In genomic region chr16:22572641-22573341, GRCm38 (mm10) we compare ENCODE assay signal across 13 mouse cellular contexts.
DNase-seq lines count a peak whose midpoint lies in the region; ATAC-seq lines count a peak whose summit lies in the region.
"Had no signal": no experiment of that assay in that cellular context is flagged by ENCODE, and none has a peak within 500 bp of the region (broad histone marks: within the 10 kb centered on the region; RNA-seq: fewer than 3 reads in every experiment).

No protein-coding gene starts in this region.

- H3K27me3 ChIP-seq in heart, embryonic 11.5 days (ENCODE audit: control insufficient read depth, insufficient read depth, low read length), result peaks cover 12% of the 10 kb centered on the region
- H3K27me3 ChIP-seq in heart, embryonic 10.5 days (ENCODE audit: insufficient read depth, poor library complexity, severe bottlenecking), result peaks cover 23% of the 10 kb centered on the region
- peaks cover 28% of the 10 kb centered on the region for H3K27me3 ChIP-seq in embryonic facial prominence, embryonic 13.5 days
- no peaks in the 10 kb centered on the region for H3K27me3 ChIP-seq in stomach, embryonic 15.5 days (replicated peaks)
- H3K27me3 ChIP-seq: megakaryocyte, embryonic 14.5 days had no signal

- no peaks in the 10 kb centered on the region for H3K4me1 ChIP-seq in heart, embryonic 11.5 days (ENCODE audit: control insufficient read depth, insufficient read depth, low read length)
- H3K4me1 ChIP-seq in heart, embryonic 10.5 days, result peaks cover 4% of the 10 kb centered on the region
- 0 out of 2 replicates have a peak, but pooled peaks cover 2% of the 10 kb centered on the region for H3K4me1 ChIP-seq in embryonic facial prominence, embryonic 13.5 days
- no peaks in the 10 kb centered on the region for H3K4me1 ChIP-seq in stomach, embryonic 15.5 days
- H3K4me1 ChIP-seq: hindbrain, embryonic 13.5 days had no signal

- no peak for ATAC-seq in heart, embryonic 11.5 days (replicated peaks; ENCODE audit: insufficient number of reproducible peaks, low FRiP score, low TSS enrichment)
- ATAC-seq in embryonic facial prominence, embryonic 13.5 days (ENCODE audit: insufficient number of reproducible peaks, insufficient read depth, low FRiP score, low TSS enrichment, low read depth), result peak; percentile 87
- ATAC-seq in stomach, embryonic 15.5 days (ENCODE audit: insufficient read depth, low FRiP score, low read depth), result peak; percentile 92
- ATAC-seq in activated CD4-positive, CD25-positive, alpha-beta regulatory T cell, adult 4 months, result no peak

- H3K36me3 ChIP-seq in heart, embryonic 11.5 days (ENCODE audit: control insufficient read depth, insufficient read depth, low read length), result no peaks in the 10 kb centered on the region
- no peaks in the 10 kb centered on the region for H3K36me3 ChIP-seq in heart, embryonic 10.5 days
- H3K36me3 ChIP-seq in embryonic facial prominence, embryonic 13.5 days, result no peaks in the 10 kb centered on the region
- H3K36me3 ChIP-seq in stomach, embryonic 15.5 days, result no peaks in the 10 kb centered on the region
- H3K36me3 ChIP-seq: hindbrain, embryonic 13.5 days had no signal

- H3K27ac ChIP-seq in heart, embryonic 11.5 days (ENCODE audit: low read depth, low read length), result no peak overlapping the region
- H3K27ac ChIP-seq in heart, embryonic 10.5 days, result no peak overlapping the region
- peak overlapping the region; percentile 51 for H3K27ac ChIP-seq in embryonic facial prominence, embryonic 13.5 days
- H3K27ac ChIP-seq in stomach, embryonic 15.5 days, result peak overlapping the region; percentile 61
- H3K27ac ChIP-seq: hindbrain, embryonic 13.5 days had no signal

- WGBS in heart, embryonic 11.5 days (ENCODE audit: insufficient replicate concordance), result 34% methylated on average over 21 of the region's 21 CpGs
- WGBS in heart, embryonic 10.5 days, result 31% methylated on average over 21 of the region's 21 CpGs
- 22% methylated on average over 21 of the region's 21 CpGs for WGBS in embryonic facial prominence, embryonic 13.5 days
- WGBS in stomach, embryonic 15.5 days, result 34% methylated on average over 21 of the region's 21 CpGs

- DNase-seq in heart, embryonic 10.5 days (ENCODE audit: low spot score), result no peak
- peak; percentile 35 to 65 for DNase-seq in kidney, postnatal 4 days
- no peak for DNase-seq in cerebellum, adult 11-12 months
- no peak for DNase-seq in right cerebral cortex, adult 2 months (ENCODE audit: low spot score in 2 of 2)
- DNase-seq: B cell, adult 2 months; gastrocnemius, postnatal 14 days; spleen, adult 18-20 months had no signal

- 0 out of 2 replicates have a peak overlapping the region, but pooled peaks have one; percentile 1 for H3K4me2 ChIP-seq in heart, embryonic 11.5 days
- H3K4me2 ChIP-seq in embryonic facial prominence, embryonic 13.5 days, result peak overlapping the region; percentile 34
- peak overlapping the region; percentile 37 for H3K4me2 ChIP-seq in stomach, embryonic 15.5 days
- H3K4me2 ChIP-seq: hindbrain, embryonic 13.5 days had no signal

- H3K9ac ChIP-seq in heart, embryonic 11.5 days (ENCODE audit: low read depth, low read length), result no peak overlapping the region
- no peak overlapping the region for H3K9ac ChIP-seq in embryonic facial prominence, embryonic 13.5 days
- no peak overlapping the region for H3K9ac ChIP-seq in stomach, embryonic 15.5 days
- H3K9ac ChIP-seq: hindbrain, embryonic 13.5 days had no signal

- H3K4me3 ChIP-seq in heart, embryonic 11.5 days (ENCODE audit: low read depth, low read length), result no peak overlapping the region
- H3K4me3 ChIP-seq in heart, embryonic 10.5 days, result no peak overlapping the region
- 0 out of 2 replicates have a peak overlapping the region, but pooled peaks have one; percentile 1 for H3K4me3 ChIP-seq in embryonic facial prominence, embryonic 13.5 days
- peak overlapping the region; percentile 11; the same call in 1 of the 2 replicates for H3K4me3 ChIP-seq in stomach, embryonic 15.5 days (replicated peaks)
- H3K4me3 ChIP-seq: hindbrain, embryonic 13.5 days; megakaryocyte, embryonic 14.5 days had no signal

- H3K9me3 ChIP-seq in heart, embryonic 11.5 days (replicated peaks; ENCODE audit: control insufficient read depth, low read length), result no peaks in the 10 kb centered on the region
- no peaks in the 10 kb centered on the region for H3K9me3 ChIP-seq in heart, embryonic 10.5 days
- no peaks in the 10 kb centered on the region for H3K9me3 ChIP-seq in embryonic facial prominence, embryonic 13.5 days
- H3K9me3 ChIP-seq in stomach, embryonic 15.5 days, result no peaks in the 10 kb centered on the region
- H3K9me3 ChIP-seq: hindbrain, embryonic 13.5 days; megakaryocyte, embryonic 14.5 days had no signal

Comparison
In these comparisons a context has a peak if more than half of its experiments do, and no peak if none do; other contexts are left out.
1. ATAC-seq: peak in embryonic facial prominence, embryonic 13.5 days (single experiment) and stomach, embryonic 15.5 days (single experiment); none in heart, embryonic 11.5 days (single experiment) and activated CD4-positive, CD25-positive, alpha-beta regulatory T cell, adult 4 months (single experiment).
2. H3K27ac ChIP-seq: peak in embryonic facial prominence, embryonic 13.5 days (single experiment) and stomach, embryonic 15.5 days (single experiment); none in heart, embryonic 11.5 days (single experiment) and heart, embryonic 10.5 days (single experiment).
3. H3K4me3 ChIP-seq: peak in embryonic facial prominence, embryonic 13.5 days (single experiment) and stomach, embryonic 15.5 days (single experiment); none in heart, embryonic 11.5 days (single experiment) and heart, embryonic 10.5 days (single experiment).
4. DNase-seq: peak in kidney, postnatal 4 days (2 of 2); none in heart, embryonic 10.5 days (single experiment), cerebellum, adult 11-12 months (single experiment) and right cerebral cortex, adult 2 months (0 of 2).
5. Peak in every context shown above with its lines, with median percentiles within 50 percentile points of each other: H3K4me2 ChIP-seq.